Mouse (Mus musculus): ENCODE results near the gene Gm8068.
"Not testable (repeated sequence)": the region's sequence is repeated elsewhere in the genome, so short reads cannot be mapped to it uniquely, and the experiment has no call there.

DNA sequence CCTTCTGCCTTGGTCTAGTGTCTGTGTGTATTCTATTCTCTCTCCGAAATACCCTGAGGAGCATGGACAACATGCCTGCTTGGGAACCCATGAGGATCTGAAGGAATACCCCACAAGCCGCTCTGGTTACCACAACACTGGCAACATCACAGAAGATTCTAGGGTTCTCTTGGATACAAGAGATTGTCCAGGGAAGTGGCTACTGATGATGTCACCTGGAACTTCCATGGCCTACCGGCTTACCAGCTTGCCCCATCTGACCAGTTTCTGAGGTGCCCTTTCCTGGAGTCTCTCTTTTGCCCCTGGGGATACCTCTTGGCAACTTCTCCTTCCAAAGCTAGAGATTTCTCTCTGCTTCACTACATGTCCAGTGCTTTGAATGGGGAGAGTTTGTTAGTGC, at the start of gene Gm8068:
- TF ChIP-seq CTCF (IDR thresholded peaks at IDR 0.05; ENCODE audit: borderline replicate concordance, insufficient read depth, low read depth, low read length); POLR2A (IDR thresholded peaks at IDR 0.05; ENCODE audit: borderline replicate concordance, insufficient read depth, low read length): not testable (repeated sequence)
